Mouse (Mus musculus) liver, postnatal 0 days (tissue): ENCODE results near the gene Pkdcc. TPM values are rescaled to one million over a fixed set of nuclear protein-coding genes. Genes with fewer than 3 reads are reported as not detected.

ENCODE experiments used
- ATAC-seq: fragments of 200-750 bp; cut with Nextera tagmentation; 2 replicates; pipeline ENCODE4 v1.8.0; 2017; ENCODE audit warnings: mild to moderate bottlenecking, moderate library complexity
- DNase-seq: peaks from one replicate; pipeline ENCODE4 v3.0.0-alpha.2; 2016
- H3K27ac ChIP-seq: fragments of 300-500 bp; sonication (generic); 2 replicates; pipeline ENCODE4 v1.5.1; 2014; ENCODE audit warnings: antibody characterized with exemption, moderate library complexity, mild to moderate bottlenecking, low read depth
- H3K27me3 ChIP-seq: fragments of 300-500 bp; sonication (generic); 2 replicates; pipeline ENCODE4 v1.6.1; 2014; ENCODE audit warnings: low read length, control low read depth, mixed read lengths; ENCODE audit not compliant: insufficient read depth
- H3K36me3 ChIP-seq: fragments of 300-500 bp; sonication (generic); replicated peaks from 2 replicates; pipeline ENCODE4 v1.6.1; 2014; ENCODE audit warnings: mild to moderate bottlenecking, control low read depth, low read length, moderate library complexity, mixed read lengths; ENCODE audit not compliant: insufficient read depth
- H3K4me1 ChIP-seq: fragments of 300-500 bp; sonication (generic); 2 replicates; pipeline ENCODE4 v1.6.1; 2014; ENCODE audit warnings: antibody characterized with exemption, mild to moderate bottlenecking, control low read depth; ENCODE audit not compliant: insufficient read depth
- H3K4me2 ChIP-seq: fragments of 300-500 bp; sonication (generic); 2 replicates; pipeline ENCODE4 v1.6.1; 2014; ENCODE audit warnings: low read depth, mild to moderate bottlenecking, low read length, moderate library complexity, mixed read lengths
- H3K4me3 ChIP-seq: fragments of 300-500 bp; sonication (generic); 2 replicates; pipeline ENCODE4 v1.5.1; 2014; ENCODE audit warnings: low read depth, low read length
- H3K9ac ChIP-seq: fragments of 300-500 bp; sonication (generic); replicated peaks from 2 replicates; pipeline ENCODE4 v1.6.1; 2014; ENCODE audit warnings: mild to moderate bottlenecking, moderate library complexity
- H3K9me3 ChIP-seq: fragments of 300-500 bp; sonication (generic); 2 replicates; pipeline ENCODE4 v1.6.1; 2016; ENCODE audit warnings: mild to moderate bottlenecking, control low read depth, low read length, mixed read lengths
- CTCF ChIP-seq: sonication (generic); IDR thresholded peaks from 2 replicates; pipeline ENCODE4 v1.5.1; 2016; ENCODE audit warnings: antibody characterized with exemption, low read depth
- EP300 ChIP-seq: IDR thresholded peaks from 2 replicates; pipeline ENCODE4 v1.6.1; 2016; ENCODE audit warnings: antibody characterized with exemption, low read depth, mild to moderate bottlenecking
- WGBS: fragments of 180-500 bp; shearing (Covaris S2); extraction: QIAGEN DNeasy Blood & Tissue Kit; methylation state at CpG from one replicate; pipeline ENCODE4 v1.1.7; 2014; ENCODE audit not compliant: insufficient replicate concordance; 5-methylcytosine and 5-hydroxymethylcytosine counted together
- polyA plus RNA-seq: library from polyadenylated mRNA; unstranded; fragments of >200 nt; fragmentation: Nextera tagmentation; extraction: Ambion mirVana; gene quantifications from 2 replicates; pipeline ENCODE4 v1.2.1, GENCODE M21; 2015

Gene Pkdcc
- polyA plus RNA-seq, 1 experiment from 2014 or later, result 2.5 TPM

- Histone ChIP-seq H3K9me3 (no peaks in the 10 kb centered on the region), H3K4me3 (no peak overlapping the region), H3K9ac (no peak overlapping the region), H3K27me3 (no peaks in the 10 kb centered on the region), H3K4me1 (0 out of 2 replicates have a peak, but pooled peaks cover 6% of the 10 kb centered on the region), H3K4me2 (no peak overlapping the region), H3K27ac (no peak overlapping the region), H3K36me3 (no peaks in the 10 kb centered on the region)
- ATAC-seq (no peak), DNase-seq (no peak)
- WGBS, result 33% methylated on average over 4 of the region's 4 CpGs
- TF ChIP-seq CTCF (no peak), EP300 (no peak)
Measured at GRCm38 (mm10) chr17:83247176-83247575, 32.1 kb downstream of the Pkdcc start.

GRCm38 (mm10) chr17:83248467-83248866, 33.4 kb downstream of the Pkdcc start:
- no peak for ATAC-seq
- 41% methylated on average over 2 of the region's 2 CpGs for WGBS
- Histone ChIP-seq H3K4me2 (no peak overlapping the region), H3K4me1 (0 out of 2 replicates have a peak, but pooled peaks cover 6% of the 10 kb centered on the region), H3K4me3 (no peak overlapping the region), H3K27ac (no peak overlapping the region), H3K27me3 (no peaks in the 10 kb centered on the region), H3K9me3 (no peaks in the 10 kb centered on the region), H3K9ac (no peak overlapping the region), H3K36me3 (no peaks in the 10 kb centered on the region)
- DNase-seq, result no peak
- TF ChIP-seq CTCF (no peak), EP300 (no peak)

GRCm38 (mm10) chr17:83250903-83251526, 35.9 kb downstream of the Pkdcc start:
- TF ChIP-seq CTCF, result no peak
- TF ChIP-seq EP300, result no peak
- ATAC-seq, result no peak
- Histone ChIP-seq H3K9me3 (no peaks in the 10 kb centered on the region), H3K27me3 (no peaks in the 10 kb centered on the region), H3K36me3 (no peaks in the 10 kb centered on the region), H3K4me1 (0 out of 2 replicates have a peak, but pooled peaks cover 6% of the 10 kb centered on the region), H3K27ac (no peak overlapping the region), H3K4me2 (no peak overlapping the region), H3K9ac (no peak overlapping the region), H3K4me3 (no peak overlapping the region)
- no peak for DNase-seq
- WGBS, result 82% methylated on average over 18 of the region's 18 CpGs

GRCm38 (mm10) chr17:83253051-83253649, 38.1 kb downstream of the Pkdcc start:
- ATAC-seq, result peak; percentile 36
- no peak for TF ChIP-seq EP300
- TF ChIP-seq CTCF, result peak; percentile 89
- WGBS, result 26% methylated on average over 12 of the region's 12 CpGs

GRCm38 (mm10) chr17:83267202-83268128, 52.4 kb downstream of the Pkdcc start:
- 0 out of 2 replicates have a peak overlapping the region, but pooled peaks have one; percentile 4 for H3K9ac ChIP-seq
- H3K36me3 ChIP-seq, result no peaks in the 10 kb centered on the region
- H3K27ac ChIP-seq, result no peak overlapping the region
- no peaks in the 10 kb centered on the region for H3K9me3 ChIP-seq
- no peaks in the 10 kb centered on the region for H3K27me3 ChIP-seq
- ATAC-seq, result peak; percentile 92
- 41% methylated on average over 23 of the region's 23 CpGs for WGBS
- no peaks in the 10 kb centered on the region; the same call in 1 of the 2 replicates for H3K4me1 ChIP-seq
- 0 out of 2 replicates have a peak overlapping the region, but pooled peaks have one; percentile 10 for H3K4me3 ChIP-seq
- peak; percentile 65 for DNase-seq
- peak overlapping the region; percentile 58 for H3K4me2 ChIP-seq
- TF ChIP-seq CTCF (no peak), EP300 (no peak)

More at GRCm38 (mm10) chr17:83253051-83253649, 38.1 kb downstream of the Pkdcc start:
- H3K9me3 ChIP-seq, result no peaks in the 10 kb centered on the region
- no peak overlapping the region for H3K4me2 ChIP-seq
- DNase-seq, result no peak
- no peaks in the 10 kb centered on the region for H3K4me1 ChIP-seq
- H3K9ac ChIP-seq, result no peak overlapping the region
- H3K4me3 ChIP-seq, result no peak overlapping the region
- H3K27me3 ChIP-seq, result no peaks in the 10 kb centered on the region
- H3K36me3 ChIP-seq, result no peaks in the 10 kb centered on the region
- no peak overlapping the region for H3K27ac ChIP-seq

- Histone ChIP-seq H3K36me3 (no peaks in the 10 kb centered on the region), H3K4me3 (no peak overlapping the region), H3K27ac (no peak overlapping the region), H3K9ac (no peak overlapping the region), H3K4me1 (peaks cover 30% of the 10 kb centered on the region), H3K9me3 (no peaks in the 10 kb centered on the region), H3K4me2 (no peak overlapping the region), H3K27me3 (0 out of 2 replicates have a peak, but pooled peaks cover 3% of the 10 kb centered on the region)
- DNase-seq (peak; percentile 87), ATAC-seq (no peak)
- TF ChIP-seq CTCF (peak; percentile 92), EP300 (no peak)
- WGBS, result 2% methylated on average over 3 of the region's 3 CpGs
Measured at GRCm38 (mm10) chr17:83271509-83271908, 56.4 kb downstream of the Pkdcc start.
